ENCODE assay signal across 8 mouse cellular contexts in genomic region chr16:17647156-17647555, GRCm38 (mm10). TPM values are rescaled to one million over a fixed set of nuclear protein-coding genes. Genes with fewer than 3 reads are reported as not detected.
DNase-seq lines count a peak whose midpoint lies in the region; ATAC-seq and TF ChIP-seq lines count a peak whose summit lies in the region.

No protein-coding gene starts in this region.

- no peaks in the 10 kb centered on the region for H3K27me3 ChIP-seq in heart, embryonic 15.5 days
- H3K27me3 ChIP-seq in heart, adult 2 months (ENCODE audit: control insufficient read depth, insufficient read depth, low read length): no peaks in the 10 kb centered on the region
- no peaks in the 10 kb centered on the region for H3K27me3 ChIP-seq in hindbrain, embryonic 11.5 days (ENCODE audit: control insufficient read depth, insufficient read depth, low read length)
- H3K27me3 ChIP-seq in midbrain, embryonic 10.5 days (ENCODE audit: low read depth, poor library complexity, severe bottlenecking): no peaks in the 10 kb centered on the region; the same call in 1 of the 2 replicates
- no peaks in the 10 kb centered on the region for H3K27me3 ChIP-seq in thymus, adult 2 months (ENCODE audit: control insufficient read depth, insufficient read depth, low read length)

- TF ChIP-seq EP300 in heart, adult 2 months (IDR thresholded peaks at IDR 0.05; ENCODE audit: insufficient read depth, low read depth, low read length): no peak

- 0 out of 2 replicates have a peak overlapping the region, but pooled peaks have one; percentile 61 for H3K4me3 ChIP-seq in heart, embryonic 15.5 days
- H3K4me3 ChIP-seq in heart, adult 2 months: no peak overlapping the region
- H3K4me3 ChIP-seq in hindbrain, embryonic 11.5 days (ENCODE audit: low read depth, low read length): peak overlapping the region; percentile 48; the same call in 1 of the 2 replicates
- H3K4me3 ChIP-seq in midbrain, embryonic 10.5 days: peak overlapping the region; percentile 71
- no peak overlapping the region for H3K4me3 ChIP-seq in thymus, adult 2 months (ENCODE audit: control insufficient read depth, insufficient read depth, low read length)

- DNase-seq in heart, adult 2 months: no peak
- DNase-seq in cerebellum, adult 9-11 months: peak; percentile 63
- DNase-seq in hindbrain, embryonic 11.5 days (ENCODE audit: low spot score): no peak
- DNase-seq in midbrain, embryonic 10.5 days (ENCODE audit: low spot score): no peak
- no peak for DNase-seq in thymus, adult 2 months
- no peak for DNase-seq in embryo, embryonic 10 days (ENCODE audit: low spot score)
- no peak for DNase-seq in left cerebral cortex, postnatal 14 days (ENCODE audit: low spot score in 2 of 2)

- no peak for TF ChIP-seq CTCF in heart, adult 2 months (IDR thresholded peaks at IDR 0.05)
- no peak for TF ChIP-seq CTCF in thymus, adult 2 months (IDR thresholded peaks at IDR 0.05; ENCODE audit: borderline replicate concordance, control insufficient read depth, extremely low read depth, insufficient read depth, low read length, poor library complexity)

- WGBS in heart, embryonic 15.5 days: 58% methylated on average over 1 of the region's 1 CpGs
- 70% methylated on average over 1 of the region's 1 CpGs for WGBS in heart, adult 2 months
- 18% methylated on average over 1 of the region's 1 CpGs for WGBS in hindbrain, embryonic 11.5 days
- 43% methylated on average over 1 of the region's 1 CpGs for WGBS in midbrain, embryonic 10.5 days
- WGBS in thymus, adult 2 months: 71% methylated on average over 1 of the region's 1 CpGs

- intact Hi-C loops in heart, adult 2 months (cut with DNase I): no loop called here
- intact Hi-C loops in left cerebral cortex, postnatal 14 days (cut with DNase I): no loop called here

- peaks cover 27% of the 10 kb centered on the region for H3K36me3 ChIP-seq in heart, embryonic 15.5 days
- no peaks in the 10 kb centered on the region for H3K36me3 ChIP-seq in heart, adult 2 months (ENCODE audit: control insufficient read depth, insufficient read depth, low read length)
- peaks cover 2% of the 10 kb centered on the region; the same call in 1 of the 2 replicates for H3K36me3 ChIP-seq in hindbrain, embryonic 11.5 days (ENCODE audit: control insufficient read depth, insufficient read depth, low read length)
- H3K36me3 ChIP-seq in midbrain, embryonic 10.5 days: peaks cover 58% of the 10 kb centered on the region
- peaks cover 19% of the 10 kb centered on the region; the same call in 1 of the 2 replicates for H3K36me3 ChIP-seq in thymus, adult 2 months (ENCODE audit: control insufficient read depth, insufficient read depth, low read length)

- H3K4me2 ChIP-seq in heart, embryonic 15.5 days: peak overlapping the region; percentile 94
- peak overlapping the region; percentile 95 for H3K4me2 ChIP-seq in hindbrain, embryonic 11.5 days (replicated peaks; ENCODE audit: low read depth, low read length)

- peaks cover 12% of the 10 kb centered on the region for H3K4me1 ChIP-seq in heart, embryonic 15.5 days (replicated peaks)
- H3K4me1 ChIP-seq in heart, adult 2 months (ENCODE audit: control insufficient read depth, insufficient read depth, low read length): 0 out of 2 replicates have a peak, but pooled peaks cover 2% of the 10 kb centered on the region
- H3K4me1 ChIP-seq in hindbrain, embryonic 11.5 days (replicated peaks; ENCODE audit: control insufficient read depth, insufficient read depth, low read length): 0 out of 2 replicates have a peak, but pooled peaks cover 3% of the 10 kb centered on the region
- peaks cover 25% of the 10 kb centered on the region for H3K4me1 ChIP-seq in midbrain, embryonic 10.5 days
- H3K4me1 ChIP-seq in thymus, adult 2 months (replicated peaks; ENCODE audit: control insufficient read depth, insufficient read depth, low read length): peaks cover 12% of the 10 kb centered on the region

- H3K79me2 ChIP-seq in heart, adult 2 months (replicated peaks; ENCODE audit: control insufficient read depth, insufficient read depth, low read length): no peaks in the 10 kb centered on the region

- no peaks in the 10 kb centered on the region for H3K9me3 ChIP-seq in heart, embryonic 15.5 days (replicated peaks)
- H3K9me3 ChIP-seq in hindbrain, embryonic 11.5 days (ENCODE audit: control insufficient read depth, low read length): no peaks in the 10 kb centered on the region
- H3K9me3 ChIP-seq in midbrain, embryonic 10.5 days (replicated peaks): no peaks in the 10 kb centered on the region

- ATAC-seq in heart, embryonic 15.5 days (replicated peaks; ENCODE audit: insufficient number of reproducible peaks, insufficient read depth, low FRiP score, low read depth): no peak
- peak; percentile 29; the same call in 1 of the 2 replicates for ATAC-seq in hindbrain, embryonic 11.5 days (ENCODE audit: low FRiP score)

- TF ChIP-seq POLR2A in heart, adult 2 months (IDR thresholded peaks at IDR 0.05; ENCODE audit: insufficient read depth, low read depth, low read length): no peak
- no peak for TF ChIP-seq POLR2A in thymus, adult 2 months (IDR thresholded peaks at IDR 0.05; ENCODE audit: control insufficient read depth, extremely low read depth, insufficient read depth, low read length, poor library complexity)

- H3K9ac ChIP-seq in heart, embryonic 15.5 days: no peak overlapping the region
- H3K9ac ChIP-seq in heart, adult 2 months (ENCODE audit: low read depth, low read length): no peak overlapping the region
- peak overlapping the region; percentile 52; the same call in 1 of the 2 replicates for H3K9ac ChIP-seq in hindbrain, embryonic 11.5 days (ENCODE audit: low read depth, low read length)

- H3K27ac ChIP-seq in heart, embryonic 15.5 days: no peak overlapping the region
- no peak overlapping the region for H3K27ac ChIP-seq in heart, adult 2 months
- no peak overlapping the region for H3K27ac ChIP-seq in hindbrain, embryonic 11.5 days (ENCODE audit: low read depth, low read length)
- no peak overlapping the region for H3K27ac ChIP-seq in midbrain, embryonic 10.5 days (replicated peaks)
- no peak overlapping the region for H3K27ac ChIP-seq in thymus, adult 2 months (ENCODE audit: control insufficient read depth, insufficient read depth, low read length)

RNA-seq across cellular contexts. Expression of gene Ccdc74a, which starts 0.9 kb away (rescaled TPM):
- 3.1 and 3.2 TPM in 2 replicates for polyA plus RNA-seq in heart, embryonic 15.5 days (2015; fragmentation: Nextera tagmentation; extraction: Ambion mirVana)
- total RNA-seq in heart, adult 2 months (2021): under 1 TPM; 0.26 to 0.32 TPM
- polyA plus RNA-seq in heart, adult 2 months (2012; rRNA removed): 0.16 and 0.47 TPM in 2 replicates
- polyA plus RNA-seq in hindbrain, embryonic 11.5 days (2014; fragmentation: Nextera tagmentation; extraction: Ambion mirVana): 4.4 and 5.9 TPM in 2 replicates
- 6.4 and 8.1 TPM in 2 replicates for polyA plus RNA-seq in midbrain, embryonic 10.5 days (2016; fragmentation: Nextera tagmentation; extraction: Ambion mirVana)
- polyA plus RNA-seq in thymus, adult 2 months (2012; rRNA removed): 0.50 and 0.61 TPM in 2 replicates
- 10 to 100 TPM; 27.5 to 33.9 TPM for total RNA-seq in left cerebral cortex, postnatal 14 days (2021)

RNA-seq across cellular contexts. Expression of gene Smpd4, which starts 28.0 kb away (rescaled TPM):
- polyA plus RNA-seq in heart, embryonic 15.5 days (2015; fragmentation: Nextera tagmentation; extraction: Ambion mirVana): 17.2 and 23.2 TPM in 2 replicates
- 10 to 100 TPM; 16.9 to 18.4 TPM for total RNA-seq in heart, adult 2 months (2021)
- 45.9 and 46.9 TPM in 2 replicates for polyA plus RNA-seq in heart, adult 2 months (2012; rRNA removed)
- polyA plus RNA-seq in hindbrain, embryonic 11.5 days (2014; fragmentation: Nextera tagmentation; extraction: Ambion mirVana): 39.1 and 40.9 TPM in 2 replicates
- polyA plus RNA-seq in midbrain, embryonic 10.5 days (2016; fragmentation: Nextera tagmentation; extraction: Ambion mirVana): 47.3 and 52.2 TPM in 2 replicates
- 134 and 144 TPM in 2 replicates for polyA plus RNA-seq in thymus, adult 2 months (2012; rRNA removed)
- 10 to 100 TPM; 51.9 to 58.8 TPM for total RNA-seq in left cerebral cortex, postnatal 14 days (2021)

Comparison
In these comparisons a context has a peak if more than half of its experiments do, and no peak if none do; other contexts are left out.
1. H3K4me3 ChIP-seq: peak in heart, embryonic 15.5 days (single experiment), hindbrain, embryonic 11.5 days (single experiment) and midbrain, embryonic 10.5 days (single experiment); none in heart, adult 2 months (single experiment) and thymus, adult 2 months (single experiment).